Mouse (Mus musculus) thymus, adult 2 months (tissue): ENCODE measurements around the gene Sdk2.

ENCODE experiments used
- CTCF ChIP-seq: fragments of 200-500 bp; IDR thresholded peaks from 2 replicates; pipeline ENCODE4 v1.5.1; 2012; ENCODE audit warnings: mild to moderate bottlenecking, control low read depth, low read length, moderate library complexity, borderline replicate concordance; ENCODE audit not compliant: control insufficient read depth, poor library complexity, insufficient read depth; ENCODE audit errors: extremely low read depth
- POLR2A ChIP-seq: fragments of 200-500 bp; IDR thresholded peaks from 2 replicates; pipeline ENCODE4 v1.6.1; 2012; ENCODE audit warnings: mild to moderate bottlenecking, low read length, control low read depth, moderate library complexity; ENCODE audit not compliant: control insufficient read depth, poor library complexity, insufficient read depth; ENCODE audit errors: extremely low read depth

DNA sequence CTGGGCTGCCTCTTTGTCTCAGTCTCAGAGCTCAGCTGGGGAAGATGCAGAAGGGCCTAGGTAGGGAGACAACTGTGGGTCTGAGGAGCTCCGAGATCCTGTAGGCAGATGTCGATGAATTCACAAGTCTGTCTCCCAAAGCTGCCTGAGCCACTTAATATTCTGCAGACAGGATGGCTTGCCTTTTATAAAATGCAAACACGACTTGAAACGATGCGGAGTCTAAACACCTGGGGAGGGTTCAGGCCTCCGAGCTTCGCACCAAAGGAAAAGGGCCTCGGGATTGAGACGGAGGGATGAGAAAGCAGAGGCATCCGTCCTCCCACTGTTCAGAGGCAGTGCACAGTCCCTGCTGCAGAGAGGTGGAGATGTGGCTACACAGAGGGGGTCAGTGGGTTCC lies 74.0 kb downstream of the Sdk2 start:
- TF ChIP-seq POLR2A (no peak), CTCF (no peak)
